9 mouse cellular contexts compared by ENCODE assay signal in the genomic region with DNA sequence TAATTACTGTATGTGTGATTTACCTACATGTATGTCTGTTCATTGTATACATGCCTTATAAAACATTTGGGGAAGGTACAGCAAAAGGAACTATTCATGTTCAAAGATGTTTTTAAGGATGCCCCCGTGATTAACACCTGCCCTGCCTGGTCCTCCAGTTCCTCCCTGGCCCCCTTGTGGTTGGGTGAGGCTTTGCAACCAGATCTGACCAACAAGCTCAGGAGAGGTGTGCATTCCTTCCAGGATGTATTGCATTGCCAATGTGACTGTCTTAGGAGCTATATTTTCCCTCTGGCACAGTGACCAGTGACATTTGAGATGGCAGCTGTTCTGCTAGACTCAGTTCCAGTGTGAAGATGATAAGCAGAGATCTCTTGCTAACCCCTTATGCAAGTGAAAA. TPM values are rescaled to one million over a fixed set of nuclear protein-coding genes. Genes with fewer than 3 reads are reported as not detected.
DNase-seq lines count a peak whose midpoint lies in the region; ATAC-seq lines count a peak whose summit lies in the region.
"Had no signal": no experiment of that assay in that cellular context is flagged by ENCODE, and none has a peak within 500 bp of the region (broad histone marks: within the 10 kb centered on the region; RNA-seq: fewer than 3 reads in every experiment).

No protein-coding gene starts in this region.

- H3K27me3 ChIP-seq in kidney, embryonic 16.5 days (ENCODE audit: insufficient read depth, low read length) = no peaks in the 10 kb centered on the region
- H3K27me3 ChIP-seq: stomach, embryonic 15.5 days had no signal

- no peaks in the 10 kb centered on the region for H3K4me1 ChIP-seq in kidney, embryonic 16.5 days (ENCODE audit: insufficient read depth, low read length)
- H3K4me1 ChIP-seq: stomach, embryonic 15.5 days had no signal

- no peak overlapping the region for H3K4me3 ChIP-seq in kidney, embryonic 16.5 days (ENCODE audit: low read length)
- H3K4me3 ChIP-seq: stomach, embryonic 15.5 days had no signal

- no peaks in the 10 kb centered on the region for H3K9me3 ChIP-seq in kidney, embryonic 16.5 days (ENCODE audit: low read length)
- H3K9me3 ChIP-seq: stomach, embryonic 15.5 days had no signal

- DNase-seq in kidney, adult 18-20 months = peak; percentile 68
- peak; percentile 80 for DNase-seq in CD4-positive, CD25-positive, alpha-beta regulatory T cell, adult 2 months (ENCODE audit: low read depth, low spot score)
- peak; percentile 67 to 68 for DNase-seq in adrenal gland, adult 18-20 months (ENCODE audit: low spot score in 2 of 2)
- DNase-seq in induced T-regulatory cell, adult 2 months (ENCODE audit: low read depth) = peak; percentile 79
- peak; percentile 38 to 74 for DNase-seq in thymus, postnatal 10 days (ENCODE audit: low spot score in 2 of 2)

- H3K27ac ChIP-seq in kidney, embryonic 16.5 days (ENCODE audit: low read length) = no peak overlapping the region
- H3K27ac ChIP-seq: stomach, embryonic 15.5 days had no signal

- 47% methylated on average over 1 of the region's 1 CpGs for WGBS in kidney, embryonic 16.5 days

- no peak for ATAC-seq in kidney, embryonic 16.5 days (ENCODE audit: low FRiP score, low TSS enrichment)
- ATAC-seq in common myeloid progenitor, adult 5-6 weeks (replicated peaks; ENCODE audit: low read depth, poor library complexity, severe bottlenecking) = peak; percentile 86
- ATAC-seq in megakaryocyte progenitor cell, adult 5-6 weeks (replicated peaks; ENCODE audit: poor library complexity) = peak; percentile 97

- H3K9ac ChIP-seq in kidney, embryonic 16.5 days (replicated peaks; ENCODE audit: low read length) = no peak overlapping the region
- H3K9ac ChIP-seq: stomach, embryonic 15.5 days had no signal

- no peaks in the 10 kb centered on the region for H3K36me3 ChIP-seq in kidney, embryonic 16.5 days (ENCODE audit: insufficient read depth, low read length)
- H3K36me3 ChIP-seq: stomach, embryonic 15.5 days had no signal

- no peak overlapping the region for H3K4me2 ChIP-seq in kidney, embryonic 16.5 days (replicated peaks; ENCODE audit: low read depth, low read length)
- H3K4me2 ChIP-seq: stomach, embryonic 15.5 days had no signal

RNA-seq across cellular contexts. Expression of gene Fez2, which starts 16.8 kb away (rescaled TPM):
- 42.8 TPM in 2 replicates for polyA plus RNA-seq in kidney, embryonic 16.5 days (2015; fragmentation: Nextera tagmentation; extraction: Ambion mirVana)
- 10 to 100 TPM; 47.0 to 60.6 TPM for total RNA-seq in adrenal gland, adult 18-20 months (2021)
- total RNA-seq in common myeloid progenitor, adult 5-6 weeks (2017) = 13.0 and 16.3 TPM in 2 replicates
- total RNA-seq in megakaryocyte progenitor cell, adult 5-6 weeks (2015) = 7.1 and 7.7 TPM in 2 replicates
- total RNA-seq in megakaryocyte progenitor cell, adult 5-6 weeks (2017) = 12.0 and 15.7 TPM in 2 replicates
